Mouse (Mus musculus): ENCODE measurements around the gene Lgi1. TPM values are rescaled to one million over a fixed set of nuclear protein-coding genes. Genes with fewer than 3 reads are reported as not detected.
A peak's percentile ranks its signal among the peaks of the same experiment; 100 is the strongest.

Lgi1 gene
- total RNA-seq, 2 experiments from 2014 or later = 0.24 to 0.36 TPM

GRCm38 (mm10) chr19:38263829-38264504, 369 bp upstream of the Lgi1 start:
- DNase-seq = peak; percentile 20

DNA sequence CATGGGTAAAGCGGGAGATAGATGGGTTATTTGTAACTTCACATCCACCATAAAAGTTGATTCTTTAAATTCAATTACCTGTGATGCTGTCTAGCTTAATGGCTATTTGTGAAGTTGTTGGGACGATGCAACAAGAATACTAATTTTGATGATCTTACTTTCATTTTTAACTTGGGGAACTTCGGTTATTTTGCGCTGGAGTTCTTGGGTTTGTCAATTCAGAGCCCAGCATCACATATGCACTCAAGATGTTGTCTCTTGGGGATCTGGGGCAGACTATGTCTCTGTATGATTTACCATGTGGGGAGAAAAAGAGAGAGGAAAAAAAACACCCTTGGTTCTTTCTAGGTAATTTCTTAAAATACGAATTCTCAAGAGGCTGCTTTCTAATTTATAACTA, 1.4 kb downstream of the Lgi1 start:
- no peak for DNase-seq

DNA sequence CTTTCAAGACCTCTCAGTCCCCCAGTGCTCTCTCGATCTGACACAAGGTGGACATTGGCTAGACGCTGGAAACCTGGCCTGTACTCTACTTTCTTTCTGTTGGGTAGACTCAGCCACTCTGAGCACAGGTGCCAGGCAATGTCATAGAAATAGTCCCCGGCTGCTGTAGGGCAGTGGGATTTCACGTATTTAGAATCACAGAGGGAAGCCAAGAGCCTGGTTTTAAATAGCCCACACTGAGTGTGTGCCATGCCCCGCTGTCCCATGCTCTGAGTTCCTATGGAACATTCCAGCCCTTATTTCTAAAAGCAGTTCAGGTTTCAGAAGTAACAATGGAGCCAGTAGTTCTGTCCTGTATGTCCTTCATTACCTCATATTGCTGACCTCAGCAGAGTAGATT, 3.1 kb downstream of the Lgi1 start:
- DNase-seq = peak; percentile 14

GRCm38 (mm10) chr19:38271071-38271470, 6.7 kb downstream of the Lgi1 start:
- no peak for DNase-seq

DNA sequence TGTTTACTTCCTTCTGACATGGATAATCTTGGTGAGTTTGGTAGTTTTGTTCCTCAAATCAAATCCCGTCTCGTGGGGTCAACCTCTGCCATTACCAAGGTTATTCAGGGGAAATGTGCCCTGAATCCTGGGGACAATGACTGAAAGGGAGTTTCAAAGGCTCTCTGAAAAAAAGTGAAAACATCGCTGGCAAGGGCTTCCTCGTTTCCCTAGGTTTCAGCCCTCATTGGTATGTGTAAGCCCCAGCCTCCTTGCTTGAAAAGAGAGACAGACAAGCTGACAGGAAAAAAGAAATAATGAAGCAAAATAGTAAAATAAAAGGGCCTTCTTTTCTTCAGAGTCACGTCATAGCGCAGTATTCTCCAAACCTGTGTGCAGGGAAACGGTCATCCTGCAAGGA, 9.5 kb downstream of the Lgi1 start:
- no peak for DNase-seq

DNA sequence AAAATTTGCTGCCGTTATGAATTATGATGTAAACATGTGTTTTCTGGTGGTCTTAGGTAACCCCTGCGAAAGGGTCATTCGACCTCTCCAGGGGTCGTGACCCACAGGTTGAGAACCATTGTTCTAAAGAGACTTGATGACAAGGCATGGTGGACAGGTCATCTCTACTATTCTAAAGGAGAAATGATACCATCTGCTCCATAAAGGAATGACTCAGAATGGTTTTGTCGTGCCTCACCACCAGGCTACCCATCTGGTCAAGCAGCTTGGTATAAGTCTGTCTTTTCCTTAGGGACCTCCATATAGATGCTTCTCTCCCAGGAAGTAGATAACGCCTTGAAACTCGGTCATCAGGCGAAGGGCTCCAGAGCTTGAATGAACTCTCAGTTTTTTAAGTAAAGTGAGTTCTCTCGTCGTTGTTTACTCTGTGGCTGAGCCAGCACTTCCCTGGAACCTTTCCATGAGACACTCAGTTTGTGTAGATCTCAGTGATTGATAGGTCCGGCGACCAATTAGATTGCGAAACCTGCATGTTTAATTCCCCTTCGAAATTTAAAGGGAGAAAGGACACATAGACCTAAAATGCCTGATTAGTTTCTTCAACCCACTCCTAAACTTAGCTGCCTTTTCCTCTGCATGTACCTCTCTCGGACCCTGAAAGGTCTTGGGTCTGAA, 10.5 kb downstream of the Lgi1 start:
- DNase-seq = no peak

- no peak for DNase-seq
These were observed 11.9 kb downstream of the Lgi1 start for GRCm38 (mm10) chr19:38276226-38276625.

DNA sequence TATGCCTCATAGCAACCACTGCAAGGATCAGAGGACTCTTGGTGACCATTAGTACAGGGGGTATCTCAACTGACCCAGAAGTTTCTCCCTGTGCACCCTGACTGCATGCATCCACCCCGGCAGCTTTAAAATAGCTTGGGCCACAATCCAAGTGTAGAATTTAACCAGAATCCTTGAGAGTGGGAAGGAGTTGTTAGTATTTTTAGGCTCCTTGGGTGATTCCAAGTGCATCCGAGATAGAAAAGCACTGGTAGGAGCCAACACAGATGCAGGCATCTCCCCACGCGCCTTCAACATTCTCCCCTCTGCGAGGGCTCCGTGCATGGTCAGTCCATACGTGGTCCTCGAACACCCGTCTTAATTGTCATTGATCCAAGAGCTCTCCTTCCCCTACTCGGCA, 15.9 kb downstream of the Lgi1 start:
- DNase-seq = no peak

GRCm38 (mm10) chr19:38282407-38282806, 18.1 kb downstream of the Lgi1 start:
- no peak for DNase-seq

DNA sequence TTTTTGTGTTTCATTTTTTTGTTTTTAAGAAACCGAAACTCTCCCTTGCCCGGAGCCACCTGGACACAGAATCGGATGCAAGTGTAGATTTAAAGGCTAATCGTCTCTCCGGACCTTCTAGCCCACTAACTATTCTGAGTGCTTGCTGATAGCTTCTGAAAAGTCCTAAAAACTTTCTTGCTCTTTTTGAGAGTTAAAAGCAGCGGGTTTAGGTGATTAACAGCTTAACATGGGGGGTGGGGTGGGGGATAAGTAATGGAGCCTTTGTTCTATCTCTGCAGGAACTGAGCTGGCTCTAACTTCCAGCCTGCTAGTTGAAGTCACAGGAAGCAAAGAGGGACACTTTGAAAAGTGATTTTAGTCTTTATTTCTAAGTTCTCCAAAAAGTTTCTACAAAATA, 24.2 kb downstream of the Lgi1 start:
- DNase-seq = no peak

GRCm38 (mm10) chr19:38291432-38291831, 27.1 kb downstream of the Lgi1 start:
- no peak for DNase-seq

DNA sequence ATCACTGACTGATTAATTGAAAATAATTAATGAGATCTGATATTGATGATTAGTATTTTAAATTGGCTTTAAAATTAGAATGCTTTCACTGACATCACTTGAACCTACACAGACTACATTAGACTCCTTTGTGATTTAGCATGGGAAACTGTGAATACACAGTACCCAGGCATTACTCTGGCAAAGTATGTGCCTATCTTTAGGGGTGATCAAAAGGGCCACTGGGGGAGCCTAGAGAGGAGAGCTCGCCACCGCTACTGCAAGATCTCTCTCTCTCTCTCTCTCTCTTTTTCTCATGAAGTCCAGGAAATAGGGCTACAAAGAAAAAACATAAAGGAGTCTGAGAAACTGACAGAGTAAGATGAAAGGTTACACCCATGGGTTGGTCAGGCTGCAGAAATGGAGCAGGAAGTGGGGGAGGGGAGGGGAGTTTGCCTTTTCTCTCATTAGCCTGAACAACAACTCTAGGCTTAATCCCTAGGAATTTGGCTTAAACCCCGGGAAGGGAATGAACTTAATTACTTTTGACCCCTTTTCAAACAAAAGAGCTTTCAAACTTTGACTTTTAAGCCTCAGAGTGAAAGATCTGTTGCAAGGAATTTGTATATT, 33.8 kb downstream of the Lgi1 start:
- DNase-seq = no peak

DNA sequence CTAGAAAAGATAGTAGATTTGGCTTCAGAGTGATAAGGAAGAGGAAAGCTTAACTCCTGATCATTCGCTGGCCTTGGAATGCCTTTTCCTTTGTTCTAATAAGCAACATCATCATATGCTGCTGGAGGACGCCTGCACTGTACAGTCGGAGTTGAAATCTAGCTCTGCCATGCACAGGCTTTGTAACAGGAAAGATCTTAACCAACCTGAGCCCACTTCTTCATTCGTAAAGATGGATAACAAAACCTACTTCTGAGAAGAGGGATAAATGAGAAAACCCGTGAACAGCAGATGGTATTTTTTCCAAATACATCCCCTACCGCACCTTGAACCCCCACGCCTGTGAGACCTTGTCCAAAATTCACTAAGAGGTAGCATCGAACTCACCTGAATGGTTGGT, 43.8 kb downstream of the Lgi1 start:
- no peak for DNase-seq

GRCm38 (mm10) chr19:38315099-38315498, 50.8 kb downstream of the Lgi1 start:
- DNase-seq = no peak

DNA sequence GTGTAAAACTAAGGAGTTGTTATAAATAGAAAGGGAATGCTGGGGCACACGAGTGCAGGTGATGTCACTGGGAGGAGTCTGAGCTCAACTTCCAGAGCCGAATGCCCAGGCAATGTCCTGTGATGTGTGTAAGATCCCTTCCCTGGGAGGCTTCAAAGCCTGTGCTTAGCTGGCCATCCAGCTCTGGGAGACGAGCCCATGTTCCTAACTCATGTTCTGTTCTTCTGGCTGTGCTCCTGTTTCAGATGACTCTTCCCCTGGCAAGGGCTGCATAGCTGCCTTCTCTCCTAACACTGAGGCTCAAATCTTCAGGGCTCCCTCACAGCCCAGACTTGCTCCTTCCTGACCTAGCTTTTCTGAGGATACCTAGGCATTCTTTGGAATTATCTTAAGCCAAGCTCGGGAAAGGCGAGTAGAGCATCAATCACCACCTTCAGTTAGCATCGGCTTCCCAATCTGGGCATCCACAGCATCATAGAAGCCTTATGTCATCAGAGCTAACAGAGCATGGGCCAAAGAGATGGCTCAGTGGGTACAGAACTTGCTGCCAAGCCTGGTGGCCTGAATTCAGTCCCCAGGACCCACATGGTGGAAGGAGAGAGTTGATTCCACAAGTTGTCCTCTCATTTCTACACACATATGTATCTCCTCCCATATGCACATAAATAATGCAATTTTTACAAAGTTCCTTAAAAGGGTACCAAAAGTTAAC, 52.4 kb downstream of the Lgi1 start:
- peak; percentile 10 for DNase-seq

DNA sequence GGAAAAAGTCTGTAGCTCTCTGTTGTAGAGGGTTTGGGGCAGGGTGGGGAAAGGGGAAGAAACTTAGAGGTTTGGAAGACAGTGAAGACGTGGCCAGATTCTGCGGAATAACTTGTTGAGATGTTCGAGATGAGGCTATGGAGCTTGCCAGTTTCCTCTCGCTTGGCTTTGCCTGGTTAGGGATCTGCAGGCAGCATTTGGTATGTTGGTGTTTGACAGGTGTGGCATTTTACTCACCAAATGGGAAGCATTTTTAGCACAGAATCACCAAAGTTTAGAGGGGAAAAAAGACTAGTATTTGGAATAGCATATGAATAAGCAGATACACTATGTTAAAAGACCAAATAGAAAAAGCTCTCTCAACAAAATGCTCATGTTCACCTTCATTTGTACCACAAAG, 54.0 kb downstream of the Lgi1 start:
- DNase-seq = no peak

- no peak for DNase-seq
These were observed 54.8 kb downstream of the Lgi1 start for GRCm38 (mm10) chr19:38319168-38319567.

DNA sequence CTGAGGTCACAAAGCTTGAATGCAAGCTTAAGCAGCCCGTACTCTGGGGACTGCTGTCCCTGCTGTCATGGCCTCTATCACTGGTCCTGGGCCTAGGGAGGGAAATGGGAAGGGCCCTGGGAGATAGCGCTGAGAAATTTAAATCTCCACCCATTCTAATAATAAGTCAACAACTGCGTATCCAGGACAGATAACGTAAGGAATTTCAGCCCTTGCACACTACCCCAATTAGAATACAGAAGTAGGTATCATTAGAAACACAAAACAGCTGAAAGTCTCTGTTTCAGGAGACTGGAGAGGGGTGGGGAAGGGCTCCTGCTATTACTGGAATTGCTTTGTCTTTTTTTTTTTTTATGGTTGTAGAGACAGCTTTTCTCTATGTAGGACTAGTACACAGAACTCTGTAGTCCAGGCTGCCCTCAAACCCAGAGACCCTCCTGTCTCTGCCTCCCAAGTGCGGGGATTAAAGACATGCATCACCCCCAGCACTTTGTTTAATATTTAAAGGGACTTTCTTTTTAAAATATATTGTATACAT, 56.4 kb downstream of the Lgi1 start:
- no peak for DNase-seq

DNA sequence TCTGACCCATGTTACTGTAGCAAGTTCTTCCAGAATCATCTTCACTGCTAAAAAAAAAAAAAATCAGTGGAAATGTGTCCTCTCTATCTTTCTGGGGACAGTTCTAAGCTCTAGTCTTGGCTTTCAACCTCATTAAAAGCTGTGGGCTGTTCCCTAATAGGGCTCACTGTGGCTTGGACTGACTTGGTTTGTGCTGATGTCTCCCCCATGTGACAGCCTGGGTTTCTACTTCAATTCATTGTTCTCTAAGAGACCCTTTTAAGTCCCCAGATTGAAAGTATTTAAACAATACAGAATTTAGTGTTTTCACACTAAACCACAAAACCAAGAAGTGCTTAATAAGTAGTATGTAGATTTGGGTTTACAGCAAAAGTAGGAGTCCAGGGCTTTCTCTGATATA, 59.4 kb downstream of the Lgi1 start:
- DNase-seq = no peak

GRCm38 (mm10) chr19:38324147-38325028, 60.1 kb downstream of the Lgi1 start:
- DNase-seq = peak; percentile 25

- DNase-seq = no peak
These were observed 60.7 kb downstream of the Lgi1 start for GRCm38 (mm10) chr19:38325029-38325398.

DNA sequence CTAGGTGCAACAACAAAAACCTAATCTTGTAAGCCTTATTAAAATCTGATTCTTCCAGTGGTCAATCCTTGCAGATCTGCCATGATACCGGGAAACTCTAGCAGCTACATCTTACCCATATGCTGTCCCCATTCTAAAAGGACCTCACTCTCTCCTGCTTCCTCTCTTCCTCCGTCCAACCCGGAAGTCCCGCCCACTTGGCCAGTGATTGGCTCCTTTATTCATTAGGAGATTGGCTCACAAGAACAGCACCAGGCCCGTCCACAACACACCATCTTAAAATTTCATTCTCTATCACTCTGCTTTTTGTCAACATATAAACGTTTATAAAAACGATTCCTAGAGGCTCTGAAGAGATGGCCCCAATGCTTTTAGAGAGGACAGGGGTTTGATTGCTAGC, 61.5 kb downstream of the Lgi1 start:
- no peak for DNase-seq

All from heart, postnatal 4 days (tissue).